Comparison of ENCODE assay signal across 10 mouse cellular contexts in genomic region chr9:75775129-75775845, GRCm38 (mm10). TPM values are rescaled to one million over a fixed set of nuclear protein-coding genes. Genes with fewer than 3 reads are reported as not detected.
A peak's percentile ranks its signal among the peaks of the same experiment; 100 is the strongest.
DNase-seq lines count a peak whose midpoint lies in the region; ATAC-seq and TF ChIP-seq lines count a peak whose summit lies in the region.
"Had no signal": no experiment of that assay in that cellular context is flagged by ENCODE, and none has a peak within 500 bp of the region (broad histone marks: within the 10 kb centered on the region; RNA-seq: fewer than 3 reads in every experiment).

Gene Bmp5 (plus strand): TSS chr9:75775364.

- peaks cover 6% of the 10 kb centered on the region; the same call in 1 of the 2 replicates for H3K4me1 ChIP-seq in kidney, embryonic 16.5 days (ENCODE audit: insufficient read depth, low read length)
- no peaks in the 10 kb centered on the region for H3K4me1 ChIP-seq in kidney, adult 2 months (ENCODE audit: control insufficient read depth, insufficient read depth, low read length)
- H3K4me1 ChIP-seq in embryonic facial prominence, embryonic 13.5 days: peaks cover 11% of the 10 kb centered on the region
- peaks cover 22% of the 10 kb centered on the region for H3K4me1 ChIP-seq in limb, embryonic 12.5 days (replicated peaks)
- H3K4me1 ChIP-seq in neural tube, embryonic 15.5 days: no peaks in the 10 kb centered on the region

- peak within 1 kb of the TSS; percentile 13 for H3K4me3 ChIP-seq in kidney, embryonic 16.5 days (ENCODE audit: low read length)
- no peak within 1 kb of the TSS for H3K4me3 ChIP-seq in kidney, adult 2 months (ENCODE audit: insufficient read depth, low read depth, low read length)
- peak within 1 kb of the TSS; percentile 43 for H3K4me3 ChIP-seq in embryonic facial prominence, embryonic 13.5 days
- peak within 1 kb of the TSS; percentile 32 for H3K4me3 ChIP-seq in limb, embryonic 12.5 days (replicated peaks)
- H3K4me3 ChIP-seq in neural tube, embryonic 15.5 days (replicated peaks): peak within 1 kb of the TSS; percentile 15

- no peak within 1 kb of the TSS for H3K27ac ChIP-seq in kidney, embryonic 16.5 days (ENCODE audit: low read length)
- no peak within 1 kb of the TSS for H3K27ac ChIP-seq in kidney, adult 2 months (ENCODE audit: insufficient read depth, low read depth, low read length)
- H3K27ac ChIP-seq in embryonic facial prominence, embryonic 13.5 days: peak within 1 kb of the TSS; percentile 57
- peak within 1 kb of the TSS; percentile 37; the same call in 1 of the 2 replicates for H3K27ac ChIP-seq in limb, embryonic 12.5 days
- no peak within 1 kb of the TSS; the same call in 1 of the 2 replicates for H3K27ac ChIP-seq in neural tube, embryonic 15.5 days (replicated peaks)

- no peaks in the 10 kb centered on the region for H3K27me3 ChIP-seq in kidney, embryonic 16.5 days (ENCODE audit: insufficient read depth, low read length)
- H3K27me3 ChIP-seq in kidney, adult 2 months (replicated peaks; ENCODE audit: control insufficient read depth, insufficient read depth, low read length): no peaks in the 10 kb centered on the region
- no peaks in the 10 kb centered on the region for H3K27me3 ChIP-seq in embryonic facial prominence, embryonic 13.5 days
- no peaks in the 10 kb centered on the region for H3K27me3 ChIP-seq in limb, embryonic 12.5 days
- H3K27me3 ChIP-seq in neural tube, embryonic 15.5 days (replicated peaks): no peaks in the 10 kb centered on the region

- no peaks in the 10 kb centered on the region for H3K9me3 ChIP-seq in kidney, embryonic 16.5 days (ENCODE audit: low read length)
- H3K9me3 ChIP-seq in embryonic facial prominence, embryonic 13.5 days: no peaks in the 10 kb centered on the region
- H3K9me3 ChIP-seq in limb, embryonic 12.5 days: no peaks in the 10 kb centered on the region
- H3K9me3 ChIP-seq in neural tube, embryonic 15.5 days (replicated peaks): no peaks in the 10 kb centered on the region

- H3K4me2 ChIP-seq in kidney, embryonic 16.5 days (replicated peaks; ENCODE audit: low read depth, low read length): peak within 1 kb of the TSS; percentile 32
- peak within 1 kb of the TSS; percentile 57 for H3K4me2 ChIP-seq in embryonic facial prominence, embryonic 13.5 days
- peak within 1 kb of the TSS; percentile 54 for H3K4me2 ChIP-seq in limb, embryonic 12.5 days
- no peak within 1 kb of the TSS for H3K4me2 ChIP-seq in neural tube, embryonic 15.5 days

- no peak for DNase-seq in kidney, adult 2 months
- DNase-seq in left cerebral cortex, postnatal 14 days (ENCODE audit: low spot score in 2 of 2): no peak
- no peak for DNase-seq in retina, postnatal 1 day
- no peak for DNase-seq in right cerebral cortex, postnatal 36 days (ENCODE audit: low spot score in 2 of 2)

- intact Hi-C loops in left cerebral cortex, postnatal 14 days (cut with DNase I): no loop called here

- H3K36me3 ChIP-seq in kidney, embryonic 16.5 days (ENCODE audit: insufficient read depth, low read length): no peaks in the 10 kb centered on the region
- H3K36me3 ChIP-seq in kidney, adult 2 months (ENCODE audit: control insufficient read depth, insufficient read depth, low read length): no peaks in the 10 kb centered on the region
- H3K36me3 ChIP-seq in embryonic facial prominence, embryonic 13.5 days: no peaks in the 10 kb centered on the region
- H3K36me3 ChIP-seq in limb, embryonic 12.5 days: no peaks in the 10 kb centered on the region
- H3K36me3 ChIP-seq in neural tube, embryonic 15.5 days: no peaks in the 10 kb centered on the region

- no peak within 1 kb of the TSS for H3K9ac ChIP-seq in kidney, embryonic 16.5 days (replicated peaks; ENCODE audit: low read length)
- H3K9ac ChIP-seq in embryonic facial prominence, embryonic 13.5 days: peak within 1 kb of the TSS; percentile 66
- H3K9ac ChIP-seq in limb, embryonic 12.5 days (replicated peaks): peak within 1 kb of the TSS; percentile 14; the same call in 1 of the 2 replicates
- no peak within 1 kb of the TSS for H3K9ac ChIP-seq in neural tube, embryonic 15.5 days (replicated peaks)

- TF ChIP-seq CTCF in kidney, adult 2 months (conservative IDR thresholded peaks at IDR 0.05; ENCODE audit: insufficient read depth, insufficient read length, low read depth, low read length): no peak

- TF ChIP-seq POLR2A in kidney, adult 2 months (IDR thresholded peaks at IDR 0.05; ENCODE audit: low read depth, low read length): no peak

- ATAC-seq in kidney, embryonic 16.5 days (ENCODE audit: low FRiP score, low TSS enrichment): no peak
- no peak for ATAC-seq in embryonic facial prominence, embryonic 13.5 days (ENCODE audit: insufficient number of reproducible peaks, insufficient read depth, low FRiP score, low TSS enrichment, low read depth)
- ATAC-seq in limb, embryonic 12.5 days (ENCODE audit: insufficient number of reproducible peaks, insufficient read depth, low FRiP score, low TSS enrichment, low read depth): no peak
- ATAC-seq in neural tube, embryonic 15.5 days (ENCODE audit: low FRiP score): no peak

- WGBS in kidney, embryonic 16.5 days: 23% methylated on average over 7 of the region's 7 CpGs
- 43% methylated on average over 7 of the region's 7 CpGs for WGBS in kidney, adult 2 months
- WGBS in embryonic facial prominence, embryonic 13.5 days: 6% methylated on average over 7 of the region's 7 CpGs
- whole genome bisulfite sequencing in limb, embryonic 12.5 days: 9% methylated on average over 7 of the region's 7 CpGs
- 38% methylated on average over 7 of the region's 7 CpGs for WGBS in neural tube, embryonic 15.5 days

RNA-seq across cellular contexts. Expression of gene Bmp5, which starts in this region (rescaled TPM):
- polyA plus RNA-seq in kidney, embryonic 16.5 days (2015; fragmentation: Nextera tagmentation; extraction: Ambion mirVana): 1.2 and 1.9 TPM in 2 replicates
- polyA plus RNA-seq in kidney, adult 2 months (2012; rRNA removed): 0.20 and 0.23 TPM in 2 replicates
- 9.0 and 13.1 TPM in 2 replicates for polyA plus RNA-seq in embryonic facial prominence, embryonic 13.5 days (2015; fragmentation: Nextera tagmentation; extraction: Ambion mirVana)
- polyA plus RNA-seq in limb, embryonic 12.5 days (2016; fragmentation: Nextera tagmentation; extraction: Ambion mirVana): 8.4 and 9.9 TPM in 2 replicates
- polyA plus RNA-seq in neural tube, embryonic 15.5 days (2015; fragmentation: Nextera tagmentation; extraction: Ambion mirVana): 2.7 and 3.3 TPM in 2 replicates
- 1 to 10 TPM; 1.9 TPM for total RNA-seq in left cerebral cortex, postnatal 14 days (2021)
- total RNA-seq: megakaryocyte, adult 5-6 weeks; MEL had no signal

Comparison
In these comparisons a context has a peak if more than half of its experiments do, and no peak if none do; other contexts are left out.
1. H3K27ac ChIP-seq: peak in embryonic facial prominence, embryonic 13.5 days (single experiment) and limb, embryonic 12.5 days (single experiment); none in kidney, embryonic 16.5 days (single experiment), kidney, adult 2 months (single experiment) and neural tube, embryonic 15.5 days (single experiment).
2. H3K9ac ChIP-seq: peak in embryonic facial prominence, embryonic 13.5 days (single experiment) and limb, embryonic 12.5 days (single experiment); none in kidney, embryonic 16.5 days (single experiment) and neural tube, embryonic 15.5 days (single experiment).